Comparison of ENCODE assay signal across 34 mouse cellular contexts in the genomic region with DNA sequence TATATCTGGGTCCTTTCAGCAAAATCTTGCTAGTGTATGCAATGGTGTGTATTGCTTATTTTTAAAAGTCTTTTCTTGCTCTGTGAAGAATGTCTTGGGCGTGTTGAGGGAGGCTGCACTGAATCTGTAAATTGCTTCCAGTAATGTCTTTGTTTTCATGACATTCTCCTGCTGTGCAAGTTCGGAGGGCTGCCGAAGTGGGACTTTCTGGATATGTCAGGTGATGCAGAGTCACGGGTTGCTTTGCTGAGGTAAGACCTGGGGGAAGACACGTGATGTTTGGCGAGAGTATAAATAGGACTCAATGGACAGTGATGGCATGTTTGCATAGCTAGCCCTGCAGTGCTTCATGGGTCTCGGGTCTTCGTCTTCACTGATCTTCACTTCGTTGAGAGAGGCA.
"Had no signal": no experiment of that assay in that cellular context is flagged by ENCODE, and none has a peak within 500 bp of the region (broad histone marks: within the 10 kb centered on the region; RNA-seq: fewer than 3 reads in every experiment).

No protein-coding gene starts in this region.

- H3K27ac ChIP-seq: heart, embryonic 13.5 days; heart, embryonic 15.5 days; hindbrain, embryonic 10.5 days; hindbrain, embryonic 12.5 days; hindbrain, embryonic 13.5 days; hindbrain, embryonic 14.5 days; hindbrain, embryonic 15.5 days; hindbrain, postnatal 0 days; intestine, embryonic 15.5 days; kidney, embryonic 15.5 days; kidney, postnatal 0 days; layer of hippocampus, adult 2 months; left cerebral cortex, adult 2 months had no signal

- DNase-seq: heart, postnatal 10 days; heart, postnatal 14 days; heart, postnatal 36 days; heart, postnatal 4 days; kidney, adult 11 months; kidney, adult 18-20 months; kidney, adult 2 months; kidney, adult 8-10 months; kidney, adult 9 months; kidney, postnatal 10 days; kidney, postnatal 14 days; kidney, postnatal 25 days; kidney, postnatal 36 days; kidney, postnatal 4 days; layer of hippocampus, adult 9-11 months; layer of hippocampus, postnatal 36 days had no signal

- H3K36me3 ChIP-seq: heart, embryonic 13.5 days; heart, embryonic 15.5 days; hindbrain, embryonic 10.5 days; hindbrain, embryonic 12.5 days; hindbrain, embryonic 13.5 days; hindbrain, embryonic 15.5 days; intestine, embryonic 15.5 days; kidney, embryonic 15.5 days had no signal

- H3K4me1 ChIP-seq: hindbrain, embryonic 10.5 days; hindbrain, embryonic 12.5 days; hindbrain, embryonic 13.5 days; hindbrain, embryonic 15.5 days; intestine, embryonic 15.5 days; kidney, embryonic 15.5 days had no signal

- H3K4me2 ChIP-seq: heart, embryonic 11.5 days; hindbrain, embryonic 12.5 days; hindbrain, embryonic 13.5 days; hindbrain, embryonic 14.5 days; hindbrain, embryonic 15.5 days; intestine, embryonic 15.5 days; kidney, embryonic 15.5 days had no signal

- H3K4me3 ChIP-seq: heart, embryonic 13.5 days; heart, embryonic 15.5 days; hindbrain, embryonic 10.5 days; hindbrain, embryonic 12.5 days; hindbrain, embryonic 13.5 days; hindbrain, embryonic 15.5 days; intestine, embryonic 15.5 days; kidney, embryonic 15.5 days; layer of hippocampus, adult 2 months; left cerebral cortex, adult 2 months had no signal

- H3K9ac ChIP-seq: heart, embryonic 13.5 days; heart, embryonic 15.5 days; hindbrain, embryonic 12.5 days; hindbrain, embryonic 13.5 days; hindbrain, embryonic 14.5 days; hindbrain, embryonic 15.5 days; intestine, embryonic 15.5 days; kidney, embryonic 15.5 days had no signal

- H3K9me3 ChIP-seq: heart, embryonic 13.5 days; heart, embryonic 15.5 days; hindbrain, embryonic 10.5 days; hindbrain, embryonic 12.5 days; hindbrain, embryonic 13.5 days; hindbrain, embryonic 15.5 days; intestine, embryonic 15.5 days; kidney, embryonic 15.5 days had no signal

- ATAC-seq: hindbrain, embryonic 16.5 days; hindbrain, postnatal 0 days; inflammation-experienced regulatory T-cells, adult 6 months; intestine, embryonic 15.5 days; intestine, embryonic 16.5 days; intestine, postnatal 0 days had no signal

- H3K27me3 ChIP-seq: heart, embryonic 13.5 days; heart, embryonic 15.5 days; hindbrain, embryonic 12.5 days; hindbrain, embryonic 13.5 days; hindbrain, embryonic 15.5 days; intestine, embryonic 15.5 days; kidney, embryonic 15.5 days had no signal
